Mouse (Mus musculus) layer of hippocampus, adult 11-12 months (tissue): ENCODE data around the gene Gpr137b.
"Not testable (repeated sequence)": the region's sequence is repeated elsewhere in the genome, so short reads cannot be mapped to it uniquely, and the experiment has no call there.

Experiments
- DNase-seq: peaks from one replicate; pipeline ENCODE4 v3.0.0; 2022; ENCODE audit warnings: low spot score

Gpr137b gene

DNA sequence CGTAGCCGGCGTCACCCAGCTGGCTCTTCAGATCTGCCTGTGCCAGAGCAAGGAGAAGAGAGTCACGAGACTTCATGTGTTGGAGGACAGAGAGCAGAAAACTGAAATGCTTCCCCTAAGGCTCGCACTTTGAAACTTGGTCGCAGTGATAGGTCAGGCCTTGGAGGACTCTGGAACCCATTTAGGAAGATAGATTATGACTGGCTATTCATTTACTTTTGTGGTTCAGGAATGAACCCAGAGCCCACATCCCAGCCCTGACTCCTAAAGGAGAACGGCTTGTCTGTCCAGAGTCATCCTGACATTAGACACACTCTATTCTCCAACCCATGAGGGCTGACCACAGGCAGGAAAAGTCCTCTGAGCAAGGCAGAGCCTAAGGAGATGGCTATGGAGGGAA lies 30.3 kb downstream of the Gpr137b start:
- DNase-seq = not testable (repeated sequence)

GRCm38 (mm10) chr13:13362261-13362660 lies 31.6 kb downstream of the Gpr137b start:
- not testable (repeated sequence) for DNase-seq

DNA sequence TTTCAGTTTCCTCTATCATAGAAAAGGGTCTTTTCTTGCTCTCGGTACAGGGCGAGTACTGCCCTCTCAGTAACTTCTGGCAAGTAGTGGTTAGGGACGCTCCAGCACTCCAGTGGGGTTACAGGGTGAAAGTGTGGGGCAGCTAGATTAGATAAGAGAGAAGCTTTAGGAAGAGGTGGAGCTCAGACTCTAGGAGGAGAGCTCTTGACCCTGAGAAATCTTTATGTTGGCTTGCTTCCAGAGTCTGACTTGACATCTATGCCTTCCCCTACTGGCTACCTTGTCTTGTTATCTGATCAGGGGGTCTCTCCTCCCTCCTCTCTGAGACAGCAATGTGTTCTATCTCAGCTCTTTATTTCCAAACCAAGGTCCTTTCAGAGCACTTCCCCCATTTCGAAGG lies 33.8 kb downstream of the Gpr137b start:
- DNase-seq = not testable (repeated sequence)

DNA sequence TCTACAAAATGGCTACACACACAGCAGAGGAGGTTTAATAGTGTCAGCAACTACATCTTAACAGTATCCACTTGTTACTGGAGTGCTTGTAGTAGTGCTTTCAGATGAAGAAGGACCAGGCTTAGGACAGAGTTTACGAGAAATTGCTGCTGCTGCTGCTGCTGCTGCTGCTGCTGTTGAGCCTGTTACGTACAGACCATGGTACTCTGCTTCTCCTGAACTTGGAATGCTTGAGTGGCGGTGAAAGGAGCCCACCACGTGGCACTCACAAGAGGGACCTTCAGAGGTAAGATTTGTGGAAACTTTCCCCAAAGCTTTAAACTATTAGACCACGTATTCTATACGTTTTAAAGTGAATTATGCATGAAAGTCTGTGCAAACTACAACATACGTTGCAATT lies 35.2 kb downstream of the Gpr137b start:
- not testable (repeated sequence) for DNase-seq

DNA sequence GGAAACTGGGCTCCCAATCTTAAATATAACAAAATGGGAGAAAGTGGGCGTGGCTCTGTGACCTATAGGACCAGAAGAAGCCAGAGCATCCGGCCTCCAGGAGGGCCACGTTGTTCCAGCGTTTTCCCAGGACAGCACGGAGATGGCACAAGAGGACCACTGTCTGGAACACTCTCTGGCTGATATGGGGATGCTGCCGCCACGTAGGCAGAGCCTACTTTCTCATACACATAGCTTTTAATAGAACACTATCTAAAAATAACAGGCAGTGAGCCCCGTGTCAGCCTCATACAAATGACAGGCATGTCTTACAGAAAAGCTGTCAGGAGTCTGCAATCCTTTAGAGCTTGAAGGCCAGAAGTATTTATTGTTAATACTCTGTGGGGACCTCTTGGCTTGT lies 35.7 kb downstream of the Gpr137b start:
- DNase-seq = not testable (repeated sequence)

DNA sequence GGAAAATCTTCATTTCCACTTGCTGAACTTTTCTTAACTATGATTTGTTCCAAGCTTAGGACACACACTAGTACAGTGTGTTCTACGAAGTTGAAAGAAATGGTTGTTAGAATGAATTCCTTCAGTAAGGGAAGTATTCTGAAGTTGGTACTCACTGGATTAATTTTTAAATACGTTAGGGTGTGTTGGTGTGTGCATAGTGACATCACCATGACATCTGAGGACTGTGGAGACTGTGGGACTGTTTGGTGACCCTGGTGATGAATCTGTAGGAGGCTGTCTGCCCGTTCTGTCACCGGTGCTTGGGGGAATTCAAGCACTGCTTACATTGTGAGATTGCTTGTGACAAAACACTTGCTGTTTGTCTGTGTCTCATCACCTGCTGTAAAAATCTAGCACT lies 41.7 kb downstream of the Gpr137b start:
- DNase-seq = not testable (repeated sequence)

GRCm38 (mm10) chr13:13350681-13351080 lies 43.1 kb downstream of the Gpr137b start:
- DNase-seq = not testable (repeated sequence)

DNA sequence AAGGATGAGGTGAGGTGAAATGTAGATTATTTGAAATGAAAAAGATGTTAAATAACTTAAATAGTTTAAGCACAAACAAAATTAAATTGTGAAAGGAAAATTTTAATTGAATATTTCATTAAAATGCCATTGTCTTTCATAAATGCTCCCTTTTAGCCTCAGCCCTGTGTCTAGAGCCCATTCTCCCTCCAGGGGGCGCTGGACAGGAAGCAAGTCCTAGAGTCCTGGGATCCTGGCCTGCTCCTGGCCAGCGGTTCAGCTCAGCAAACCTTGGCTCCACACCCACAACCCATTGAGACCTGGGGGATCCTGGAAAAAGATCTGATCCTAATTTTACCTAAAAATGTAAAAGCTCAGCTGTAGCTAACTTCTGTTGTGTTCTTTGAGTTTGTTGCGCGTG lies 44.5 kb downstream of the Gpr137b start:
- DNase-seq = peak; percentile 67

GRCm38 (mm10) chr13:13347634-13348412 lies 46.0 kb downstream of the Gpr137b start:
- not testable (repeated sequence) for DNase-seq

DNA sequence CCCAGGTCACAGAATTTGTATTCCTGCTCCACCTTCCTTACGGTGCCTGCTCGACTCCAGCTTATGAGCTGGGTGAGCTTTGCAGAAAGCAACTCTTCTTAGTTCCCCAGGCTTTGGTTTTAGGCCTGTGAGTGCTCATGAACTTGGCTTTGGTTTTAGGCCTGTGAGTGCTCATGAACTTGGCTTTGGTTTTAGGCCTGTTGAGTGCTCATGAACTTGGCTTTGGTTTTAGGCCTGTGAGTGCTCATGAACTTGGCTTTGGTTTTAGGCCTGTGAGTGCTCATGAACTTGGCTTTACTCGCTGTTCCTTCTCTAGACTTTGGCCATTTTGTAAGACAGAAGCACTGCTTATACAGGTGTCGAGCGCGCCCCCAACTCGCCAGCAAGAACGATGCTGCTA lies 56.5 kb downstream of the Gpr137b start:
- not testable (repeated sequence) for DNase-seq

GRCm38 (mm10) chr13:13328876-13329275 lies 64.9 kb downstream of the Gpr137b start:
- DNase-seq = peak; percentile 26
